Mouse (Mus musculus) C2C12 (cell line): ENCODE data around the gene Adamts14.

Experiments
- CEBPB ChIP-seq: IDR thresholded peaks from one replicate; pipeline ENCODE4 v1.6.1; 2011; ENCODE audit warnings: low read depth, mild to moderate bottlenecking, control low read depth, moderate library complexity
- CTCF ChIP-seq: IDR thresholded peaks from one replicate; pipeline ENCODE4 v1.5.1; 2011; ENCODE audit not compliant: control insufficient read depth, insufficient read depth, insufficient read length
- USF1 ChIP-seq: IDR thresholded peaks from one replicate; pipeline ENCODE4 v1.6.1; 2011; ENCODE audit warnings: low read depth, mild to moderate bottlenecking, control low read depth, moderate library complexity

- TF ChIP-seq CTCF (no peak), USF1 (no peak), CEBPB (no peak)
Observed at GRCm38 (mm10) chr10:61305928-61306590, 32.8 kb upstream of the Adamts14 start.
